In the genomic region with DNA sequence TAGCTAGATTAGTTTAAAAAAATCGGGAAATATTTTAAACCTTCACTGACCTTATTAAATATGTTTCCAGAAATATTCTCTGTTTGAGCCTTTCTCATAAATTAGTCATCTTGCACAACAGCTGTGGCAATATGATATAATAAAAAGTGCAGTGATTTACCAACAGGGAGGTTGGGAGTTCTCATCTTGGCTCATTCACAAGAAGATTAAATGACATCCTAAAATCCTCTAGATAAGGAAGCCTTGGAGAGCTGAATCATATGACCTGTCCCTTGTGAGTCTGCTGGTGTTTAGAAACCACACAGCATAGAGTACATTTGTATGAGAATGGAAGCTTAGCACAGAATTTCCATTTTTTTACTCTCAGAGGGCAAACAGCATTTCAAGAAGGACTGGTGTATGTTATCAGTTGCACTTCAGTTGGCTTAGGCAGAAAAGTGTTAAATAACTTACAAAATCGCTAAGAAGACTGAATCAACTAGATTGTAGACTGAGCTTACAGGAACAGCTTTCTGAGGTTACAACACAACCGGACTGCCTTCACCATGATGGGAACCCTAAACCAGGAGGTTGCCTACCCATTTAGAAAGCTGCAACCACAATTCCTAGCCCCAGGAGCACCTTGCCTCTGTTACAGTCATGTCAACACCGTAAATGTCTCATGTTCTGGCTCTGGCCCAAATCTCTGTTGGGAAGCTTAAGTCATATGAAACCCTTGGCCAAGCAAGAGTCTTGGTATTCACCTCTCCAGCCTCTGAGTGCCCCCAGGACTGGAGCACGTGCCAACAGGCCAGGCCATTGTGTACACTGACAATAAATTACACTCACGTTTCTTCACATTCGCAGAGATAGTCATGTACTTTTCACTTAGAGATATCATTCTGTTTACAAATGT, we compare ENCODE assay signal across 1 mouse cellular context.
TF ChIP-seq lines count a peak whose summit lies in the region.

No protein-coding gene starts in this region.

TF ChIP-seq in MEL, 35 proteins besides CTCF, POLR2A, EP300 and RAD21 (continued from another document):
- TF ChIP-seq TBP (IDR thresholded peaks at IDR 0.05; ENCODE audit: low read depth, low read length) (no peak), POLR2AphosphoS2 (IDR thresholded peaks at IDR 0.05; ENCODE audit: low read length) (no peak), MEF2A (IDR thresholded peaks at IDR 0.05; ENCODE audit: extremely low read depth, insufficient replicate concordance, low read depth, low read length, poor library complexity, severe bottlenecking) (no peak)
